Mouse (Mus musculus) forebrain, embryonic 12.5 days (tissue): ENCODE measurements at regions not wholly inside any gene's neighbourhood (a gene's known extent, or its start where the extent isn't known, plus 50 kb on each side); places are given as distances from the start of the nearest gene placed in this dataset.

ENCODE experiments used
- ATAC-seq: fragments of 200-750 bp; cut with Nextera tagmentation; 2 replicates; pipeline ENCODE4 v1.8.0; 2017; ENCODE audit warnings: moderate TSS enrichment; ENCODE audit not compliant: low FRiP score
- H3K27ac ChIP-seq: fragments of 300-500 bp; sonication (generic); 2 replicates; pipeline ENCODE4 v1.5.1; 2016; ENCODE audit warnings: mild to moderate bottlenecking
- H3K27me3 ChIP-seq: fragments of 300-500 bp; sonication (generic); 2 replicates; pipeline ENCODE4 v1.6.1; 2016; ENCODE audit warnings: mild to moderate bottlenecking
- H3K36me3 ChIP-seq: fragments of 300-500 bp; sonication (generic); replicated peaks from 2 replicates; pipeline ENCODE4 v1.6.1; 2016; ENCODE audit warnings: mild to moderate bottlenecking
- H3K4me1 ChIP-seq: fragments of 300-500 bp; sonication (generic); 2 replicates; pipeline ENCODE4 v1.6.1; 2016
- H3K4me2 ChIP-seq: fragments of 300-500 bp; sonication (generic); 2 replicates; pipeline ENCODE4 v1.6.1; 2016; ENCODE audit warnings: mild to moderate bottlenecking, moderate library complexity
- H3K4me3 ChIP-seq: fragments of 300-500 bp; sonication (generic); replicated peaks from 2 replicates; pipeline ENCODE4 v1.5.1; 2016; ENCODE audit warnings: mild to moderate bottlenecking
- H3K9ac ChIP-seq: fragments of 300-500 bp; sonication (generic); 2 replicates; pipeline ENCODE4 v1.6.1; 2016; ENCODE audit warnings: mild to moderate bottlenecking
- H3K9me3 ChIP-seq: fragments of 300-500 bp; sonication (generic); 2 replicates; pipeline ENCODE4 v1.6.1; 2016
- WGBS: fragments of 180-500 bp; shearing (Covaris S2); methylation state at CpG from one replicate; pipeline ENCODE4 v1.1.7; 2016; 5-methylcytosine and 5-hydroxymethylcytosine counted together

GRCm38 (mm10) chr10:96685991-96686601, 69.3 kb downstream of the Btg1 start:
- no peak for ATAC-seq
- Histone ChIP-seq H3K27ac (no peak overlapping the region), H3K4me1 (peaks cover 3% of the 10 kb centered on the region; the same call in 1 of the 2 replicates), H3K4me3 (no peak overlapping the region), H3K27me3 (no peaks in the 10 kb centered on the region), H3K9ac (no peak overlapping the region), H3K36me3 (no peaks in the 10 kb centered on the region), H3K4me2 (no peak overlapping the region), H3K9me3 (no peaks in the 10 kb centered on the region)
- 84% methylated on average over 5 of the region's 5 CpGs for WGBS

- Histone ChIP-seq H3K4me1 (peaks cover 3% of the 10 kb centered on the region; the same call in 1 of the 2 replicates), H3K9ac (no peak overlapping the region), H3K4me2 (no peak overlapping the region), H3K27ac (no peak overlapping the region), H3K4me3 (no peak overlapping the region), H3K27me3 (no peaks in the 10 kb centered on the region), H3K9me3 (no peaks in the 10 kb centered on the region), H3K36me3 (no peaks in the 10 kb centered on the region)
- 88% methylated on average over 6 of the region's 6 CpGs for WGBS
- no peak for ATAC-seq
These were observed 70.0 kb downstream of the Btg1 start for GRCm38 (mm10) chr10:96686659-96687440.

- 95% methylated on average over 1 of the region's 1 CpGs for WGBS
These were observed 70.6 kb downstream of the Btg1 start for GRCm38 (mm10) chr10:96687441-96687772.

GRCm38 (mm10) chr10:96689976-96690867, 73.4 kb downstream of the Btg1 start:
- H3K36me3 ChIP-seq = no peaks in the 10 kb centered on the region
- WGBS = 85% methylated on average over 11 of the region's 11 CpGs
- no peak overlapping the region for H3K27ac ChIP-seq
- H3K9ac ChIP-seq = no peak overlapping the region
- H3K4me1 ChIP-seq = peaks cover 3% of the 10 kb centered on the region; the same call in 1 of the 2 replicates
- H3K27me3 ChIP-seq = no peaks in the 10 kb centered on the region
- H3K4me2 ChIP-seq = no peak overlapping the region
- no peak for ATAC-seq
- no peaks in the 10 kb centered on the region for H3K9me3 ChIP-seq
- H3K4me3 ChIP-seq = no peak overlapping the region

More at GRCm38 (mm10) chr10:96687441-96687772, 70.6 kb downstream of the Btg1 start:
- H3K4me3 ChIP-seq = no peak overlapping the region
- H3K9me3 ChIP-seq = no peaks in the 10 kb centered on the region
- H3K27ac ChIP-seq = no peak overlapping the region
- no peak overlapping the region for H3K9ac ChIP-seq
- no peaks in the 10 kb centered on the region for H3K27me3 ChIP-seq
- ATAC-seq = no peak
- H3K36me3 ChIP-seq = no peaks in the 10 kb centered on the region
- peaks cover 3% of the 10 kb centered on the region; the same call in 1 of the 2 replicates for H3K4me1 ChIP-seq
- H3K4me2 ChIP-seq = no peak overlapping the region

- no peak overlapping the region for H3K4me3 ChIP-seq
- no peaks in the 10 kb centered on the region for H3K36me3 ChIP-seq
- 52% methylated on average over 2 of the region's 2 CpGs for WGBS
- no peak overlapping the region for H3K9ac ChIP-seq
- no peak overlapping the region for H3K27ac ChIP-seq
- no peak for ATAC-seq
- no peaks in the 10 kb centered on the region for H3K9me3 ChIP-seq
- peaks cover 3% of the 10 kb centered on the region; the same call in 1 of the 2 replicates for H3K4me1 ChIP-seq
- H3K4me2 ChIP-seq = no peak overlapping the region
- H3K27me3 ChIP-seq = no peaks in the 10 kb centered on the region
These were observed 74.1 kb downstream of the Btg1 start for GRCm38 (mm10) chr10:96690868-96691302.

GRCm38 (mm10) chr10:96691319-96691870, 74.6 kb downstream of the Btg1 start:
- Histone ChIP-seq H3K27ac (no peak overlapping the region), H3K9me3 (no peaks in the 10 kb centered on the region)

GRCm38 (mm10) chr10:96692821-96693220, 76.0 kb downstream of the Btg1 start:
- H3K4me1 ChIP-seq = peaks cover 1% of the 10 kb centered on the region; the same call in 1 of the 2 replicates
- H3K9me3 ChIP-seq = no peaks in the 10 kb centered on the region
- ATAC-seq = no peak
- H3K27me3 ChIP-seq = no peaks in the 10 kb centered on the region
- H3K27ac ChIP-seq = no peak overlapping the region
- no peak overlapping the region for H3K4me3 ChIP-seq
- 87% methylated on average over 7 of the region's 7 CpGs for WGBS
- no peak overlapping the region for H3K4me2 ChIP-seq
- H3K9ac ChIP-seq = no peak overlapping the region
- H3K36me3 ChIP-seq = no peaks in the 10 kb centered on the region

More at GRCm38 (mm10) chr10:96691319-96691870, 74.6 kb downstream of the Btg1 start:
- Histone ChIP-seq H3K36me3 (no peaks in the 10 kb centered on the region), H3K4me1 (peaks cover 3% of the 10 kb centered on the region; the same call in 1 of the 2 replicates), H3K9ac (no peak overlapping the region), H3K27me3 (no peaks in the 10 kb centered on the region), H3K4me2 (no peak overlapping the region), H3K4me3 (no peak overlapping the region)
- WGBS = 88% methylated on average over 6 of the region's 6 CpGs
- no peak for ATAC-seq

- Histone ChIP-seq H3K4me2 (no peak overlapping the region), H3K27ac (no peak overlapping the region), H3K27me3 (no peaks in the 10 kb centered on the region), H3K4me1 (no peaks in the 10 kb centered on the region), H3K36me3 (no peaks in the 10 kb centered on the region), H3K9ac (no peak overlapping the region), H3K4me3 (no peak overlapping the region), H3K9me3 (no peaks in the 10 kb centered on the region)
- no peak for ATAC-seq
- WGBS = 84% methylated on average over 6 of the region's 6 CpGs
These were observed 77.0 kb downstream of the Btg1 start for GRCm38 (mm10) chr10:96693766-96694165.

- H3K9ac ChIP-seq = no peak overlapping the region
- no peak overlapping the region for H3K4me3 ChIP-seq
- H3K36me3 ChIP-seq = no peaks in the 10 kb centered on the region
- H3K4me1 ChIP-seq = no peaks in the 10 kb centered on the region
- no peak overlapping the region for H3K27ac ChIP-seq
- H3K9me3 ChIP-seq = no peaks in the 10 kb centered on the region
- WGBS = 97% methylated on average over 7 of the region's 7 CpGs
- H3K27me3 ChIP-seq = no peaks in the 10 kb centered on the region
- no peak overlapping the region for H3K4me2 ChIP-seq
- ATAC-seq = no peak
These were observed 79.8 kb downstream of the Btg1 start for GRCm38 (mm10) chr10:96696571-96696970.

- Histone ChIP-seq H3K27ac (no peak overlapping the region), H3K4me1 (no peaks in the 10 kb centered on the region), H3K9ac (no peak overlapping the region), H3K9me3 (no peaks in the 10 kb centered on the region), H3K4me3 (no peak overlapping the region), H3K4me2 (no peak overlapping the region), H3K27me3 (no peaks in the 10 kb centered on the region), H3K36me3 (no peaks in the 10 kb centered on the region)
- whole genome bisulfite sequencing = 83% methylated on average over 3 of the region's 3 CpGs
- ATAC-seq = no peak
These were observed 81.0 kb downstream of the Btg1 start for GRCm38 (mm10) chr10:96697781-96698180.

GRCm38 (mm10) chr10:96706656-96707055, 89.8 kb downstream of the Btg1 start:
- no peaks in the 10 kb centered on the region for H3K36me3 ChIP-seq
- H3K27ac ChIP-seq = no peak overlapping the region
- no peak for ATAC-seq
- H3K27me3 ChIP-seq = no peaks in the 10 kb centered on the region
- no peak overlapping the region for H3K4me2 ChIP-seq
- H3K9me3 ChIP-seq = no peaks in the 10 kb centered on the region
- WGBS = 93% methylated on average over 4 of the region's 4 CpGs
- no peaks in the 10 kb centered on the region for H3K4me1 ChIP-seq
- H3K9ac ChIP-seq = no peak overlapping the region
- H3K4me3 ChIP-seq = no peak overlapping the region

- WGBS = 91% methylated on average over 2 of the region's 2 CpGs
- H3K27me3 ChIP-seq = no peaks in the 10 kb centered on the region
- no peaks in the 10 kb centered on the region for H3K4me1 ChIP-seq
These were observed 91.7 kb downstream of the Btg1 start for GRCm38 (mm10) chr10:96708471-96708870.

More at GRCm38 (mm10) chr10:96708471-96708870, 91.7 kb downstream of the Btg1 start:
- Histone ChIP-seq H3K27ac (no peak overlapping the region), H3K4me2 (no peak overlapping the region), H3K9ac (no peak overlapping the region), H3K36me3 (no peaks in the 10 kb centered on the region), H3K9me3 (no peaks in the 10 kb centered on the region), H3K4me3 (no peak overlapping the region)
- ATAC-seq = no peak
